8 mouse cellular contexts compared by ENCODE assay signal in genomic region chr15:85655751-85656167, GRCm38 (mm10).
A peak's percentile ranks its signal among the peaks of the same experiment; 100 is the strongest.
DNase-seq lines count a peak whose midpoint lies in the region; ATAC-seq and TF ChIP-seq lines count a peak whose summit lies in the region.

No protein-coding gene starts in this region.

- H3K36me3 ChIP-seq in forebrain, embryonic 12.5 days (replicated peaks): no peaks in the 10 kb centered on the region
- no peaks in the 10 kb centered on the region for H3K36me3 ChIP-seq in forebrain, embryonic 11.5 days (ENCODE audit: control insufficient read depth, insufficient read depth, low read length)
- H3K36me3 ChIP-seq in lung, embryonic 15.5 days: no peaks in the 10 kb centered on the region
- H3K36me3 ChIP-seq in forebrain, embryonic 15.5 days: no peaks in the 10 kb centered on the region
- H3K36me3 ChIP-seq in midbrain, postnatal 0 days (ENCODE audit: insufficient read depth, low read length): no peaks in the 10 kb centered on the region

- H3K9ac ChIP-seq in forebrain, embryonic 12.5 days: peak overlapping the region; percentile 36; the same call in 1 of the 2 replicates
- no peak overlapping the region for H3K9ac ChIP-seq in forebrain, embryonic 11.5 days (ENCODE audit: low read length)
- no peak overlapping the region for H3K9ac ChIP-seq in lung, embryonic 15.5 days
- peak overlapping the region; percentile 40 for H3K9ac ChIP-seq in forebrain, embryonic 15.5 days (replicated peaks)
- H3K9ac ChIP-seq in midbrain, postnatal 0 days (replicated peaks; ENCODE audit: low read length, poor library complexity, severe bottlenecking): 0 out of 2 replicates have a peak overlapping the region, but pooled peaks have one; percentile 20

- H3K27ac ChIP-seq in forebrain, embryonic 12.5 days: peak overlapping the region; percentile 50; the same call in 1 of the 2 replicates
- H3K27ac ChIP-seq in forebrain, embryonic 11.5 days (ENCODE audit: low read depth, low read length): no peak overlapping the region
- peak overlapping the region; percentile 35; the same call in 1 of the 2 replicates for H3K27ac ChIP-seq in lung, embryonic 15.5 days
- peak overlapping the region; percentile 100 for H3K27ac ChIP-seq in forebrain, embryonic 15.5 days (replicated peaks)
- peak overlapping the region; percentile 51 for H3K27ac ChIP-seq in midbrain, postnatal 0 days (ENCODE audit: low read depth, low read length)

- ATAC-seq in forebrain, embryonic 12.5 days (ENCODE audit: low FRiP score): no peak
- ATAC-seq in forebrain, embryonic 11.5 days (replicated peaks; ENCODE audit: low FRiP score): no peak
- ATAC-seq in lung, embryonic 15.5 days (ENCODE audit: borderline replicate concordance, extremely low read depth, low FRiP score, low TSS enrichment): no peak
- peak; percentile 57 for ATAC-seq in forebrain, embryonic 15.5 days (replicated peaks)
- ATAC-seq in midbrain, postnatal 0 days (ENCODE audit: low FRiP score): peak; percentile 58

- H3K4me3 ChIP-seq in forebrain, embryonic 12.5 days (replicated peaks): no peak overlapping the region
- no peak overlapping the region for H3K4me3 ChIP-seq in forebrain, embryonic 11.5 days (ENCODE audit: low read depth, low read length)
- no peak overlapping the region for H3K4me3 ChIP-seq in lung, embryonic 15.5 days
- H3K4me3 ChIP-seq in forebrain, embryonic 15.5 days: peak overlapping the region; percentile 9; the same call in 1 of the 2 replicates
- H3K4me3 ChIP-seq in midbrain, postnatal 0 days (ENCODE audit: low read depth, low read length): no peak overlapping the region

- H3K27me3 ChIP-seq in forebrain, embryonic 12.5 days: peaks cover 92% of the 10 kb centered on the region
- peaks cover 79% of the 10 kb centered on the region for H3K27me3 ChIP-seq in forebrain, embryonic 11.5 days (ENCODE audit: control insufficient read depth, insufficient read depth, low read length)
- H3K27me3 ChIP-seq in lung, embryonic 15.5 days: peaks cover 10% of the 10 kb centered on the region
- no peaks in the 10 kb centered on the region for H3K27me3 ChIP-seq in forebrain, embryonic 15.5 days
- H3K27me3 ChIP-seq in midbrain, postnatal 0 days (ENCODE audit: insufficient read depth, low read length): peaks cover 10% of the 10 kb centered on the region; the same call in 1 of the 2 replicates

- H3K4me2 ChIP-seq in forebrain, embryonic 12.5 days: peak overlapping the region; percentile 19; the same call in 1 of the 2 replicates
- no peak overlapping the region for H3K4me2 ChIP-seq in forebrain, embryonic 11.5 days (ENCODE audit: low read depth, low read length, severe bottlenecking)
- H3K4me2 ChIP-seq in lung, embryonic 15.5 days: peak overlapping the region; percentile 89
- peak overlapping the region; percentile 82 for H3K4me2 ChIP-seq in forebrain, embryonic 15.5 days (replicated peaks)
- peak overlapping the region; percentile 67; the same call in 1 of the 2 replicates for H3K4me2 ChIP-seq in midbrain, postnatal 0 days (ENCODE audit: low read depth, low read length, poor library complexity, severe bottlenecking)

- 23% methylated on average over 6 of the region's 6 CpGs for WGBS in forebrain, embryonic 12.5 days
- 24% methylated on average over 6 of the region's 6 CpGs for WGBS in forebrain, embryonic 11.5 days
- 61% methylated on average over 6 of the region's 6 CpGs for WGBS in lung, embryonic 15.5 days
- WGBS in forebrain, embryonic 15.5 days: 22% methylated on average over 6 of the region's 6 CpGs
- 28% methylated on average over 6 of the region's 6 CpGs for WGBS in midbrain, postnatal 0 days

- TF ChIP-seq CTCF in midbrain, postnatal 0 days (IDR thresholded peaks at IDR 0.05): no peak

- DNase-seq in forebrain, embryonic 11.5 days (ENCODE audit: low spot score): no peak
- DNase-seq in lung, postnatal 25 days (ENCODE audit: low spot score): no peak
- DNase-seq in midbrain, postnatal 0 days (ENCODE audit: low spot score): peak; percentile 91
- DNase-seq in spleen, adult 12 weeks (ENCODE audit: low spot score): no peak
- no peak for DNase-seq in ovary, adult 18-20 months (ENCODE audit: low spot score)

- H3K4me1 ChIP-seq in forebrain, embryonic 12.5 days: peaks cover 45% of the 10 kb centered on the region
- H3K4me1 ChIP-seq in forebrain, embryonic 11.5 days (replicated peaks; ENCODE audit: control insufficient read depth, insufficient read depth, low read length): peaks cover 12% of the 10 kb centered on the region; the same call in 1 of the 2 replicates
- H3K4me1 ChIP-seq in lung, embryonic 15.5 days: peaks cover 41% of the 10 kb centered on the region
- peaks cover 62% of the 10 kb centered on the region for H3K4me1 ChIP-seq in forebrain, embryonic 15.5 days
- H3K4me1 ChIP-seq in midbrain, postnatal 0 days (ENCODE audit: insufficient read depth, low read length): peaks cover 18% of the 10 kb centered on the region

- H3K9me3 ChIP-seq in forebrain, embryonic 12.5 days: no peaks in the 10 kb centered on the region
- no peaks in the 10 kb centered on the region for H3K9me3 ChIP-seq in forebrain, embryonic 11.5 days (ENCODE audit: control insufficient read depth, low read length)
- H3K9me3 ChIP-seq in lung, embryonic 15.5 days: no peaks in the 10 kb centered on the region
- H3K9me3 ChIP-seq in forebrain, embryonic 15.5 days: no peaks in the 10 kb centered on the region
- no peaks in the 10 kb centered on the region for H3K9me3 ChIP-seq in midbrain, postnatal 0 days (ENCODE audit: low read length)

Comparison
In these comparisons a context has a peak if more than half of its experiments do, and no peak if none do; other contexts are left out.
1. ATAC-seq: peak in forebrain, embryonic 15.5 days (single experiment) and midbrain, postnatal 0 days (single experiment); none in forebrain, embryonic 12.5 days (single experiment), forebrain, embryonic 11.5 days (single experiment) and lung, embryonic 15.5 days (single experiment).
2. H3K9ac ChIP-seq: peak in forebrain, embryonic 12.5 days (single experiment), forebrain, embryonic 15.5 days (single experiment) and midbrain, postnatal 0 days (single experiment); none in forebrain, embryonic 11.5 days (single experiment) and lung, embryonic 15.5 days (single experiment).